Mouse (Mus musculus) cerebellum, adult 11 months (tissue): ENCODE measurements at regions not wholly inside any gene's neighbourhood (a gene's known extent, or its start where the extent isn't known, plus 50 kb on each side); places are given as distances from the start of the nearest gene placed in this dataset.

Experiments
- DNase-seq: peaks from one replicate; pipeline ENCODE4 v3.0.0; 2022

GRCm38 (mm10) chr12:52622398-52622797 is 76.8 kb upstream of the Akap6 start:
- no peak for DNase-seq

DNA sequence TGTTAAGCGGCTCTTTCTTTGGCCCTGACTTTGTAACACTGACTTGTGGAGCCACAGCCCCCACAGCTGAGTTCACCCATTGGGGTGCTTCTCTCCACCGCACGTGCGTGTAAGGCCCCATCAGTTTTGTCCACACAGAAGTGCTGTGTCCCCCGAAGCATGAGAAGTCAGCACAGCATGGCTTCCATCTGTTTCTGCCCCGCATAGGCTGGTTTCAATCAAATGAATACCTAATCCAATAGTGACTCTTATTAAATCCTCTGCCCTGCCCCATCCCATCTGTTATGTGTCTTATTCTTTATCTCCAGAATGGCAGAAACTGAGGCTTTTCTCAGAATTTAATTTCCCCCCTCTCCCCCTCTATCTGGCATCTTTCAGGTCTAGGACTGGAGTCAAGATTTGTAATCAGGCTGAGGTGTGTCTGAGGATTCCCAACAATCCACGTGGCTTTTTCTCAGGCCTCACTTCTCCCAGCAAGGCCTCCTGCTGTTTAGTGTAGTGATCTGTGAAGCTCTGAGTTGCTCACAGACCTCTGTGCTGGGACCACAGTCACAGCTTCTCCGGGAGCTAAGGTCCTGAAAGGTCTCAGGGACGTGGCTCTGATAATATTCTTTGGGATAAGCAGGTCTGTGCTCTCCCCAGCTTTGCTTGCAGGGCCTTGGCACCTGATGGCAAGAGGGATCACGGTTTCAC is 75.6 kb upstream of the Akap6 start:
- no peak for DNase-seq

DNA sequence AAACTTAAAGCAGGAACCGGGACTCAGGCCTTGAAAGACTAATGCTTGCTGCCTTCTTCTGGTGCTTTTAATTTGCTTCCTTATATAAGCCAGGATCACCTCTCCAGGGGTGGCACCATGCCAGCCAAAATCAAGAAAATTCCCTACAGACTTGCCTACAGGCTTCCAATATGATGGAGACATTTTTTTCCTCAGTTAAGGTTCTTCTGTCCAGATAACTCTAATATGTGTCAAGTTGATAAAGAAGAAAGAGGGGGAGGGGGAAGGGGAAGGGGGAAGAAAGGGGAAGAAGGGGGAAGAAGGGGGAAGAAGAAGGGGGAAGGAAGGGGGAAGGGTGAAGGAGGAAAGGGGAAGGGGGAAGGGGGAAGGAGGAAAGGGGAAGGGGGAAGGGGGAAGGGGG is 74.3 kb upstream of the Akap6 start:
- no peak for DNase-seq

DNA sequence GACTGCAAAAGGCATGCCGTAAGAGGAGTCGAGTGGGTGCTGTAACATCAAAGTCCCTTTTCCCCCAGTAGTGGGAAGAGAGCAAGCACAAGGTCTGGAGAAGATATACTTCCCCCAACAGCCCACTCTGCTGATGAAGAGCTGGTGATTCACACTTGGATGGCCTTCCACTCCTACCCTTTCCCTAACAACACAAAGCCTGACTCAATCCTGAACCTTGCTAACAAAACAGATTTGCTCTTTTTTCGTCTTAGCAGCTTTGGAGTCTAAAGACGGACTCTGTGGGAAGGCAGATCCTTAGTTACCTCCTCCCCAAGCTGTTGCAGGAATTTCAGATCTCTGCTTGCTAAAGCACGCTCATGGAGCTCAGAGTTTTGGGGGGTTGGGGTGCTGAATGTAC is 70.4 kb upstream of the Akap6 start:
- no peak for DNase-seq

- no peak for DNase-seq
Observed at GRCm38 (mm10) chr12:52635121-52635878, 63.9 kb upstream of the Akap6 start.

GRCm38 (mm10) chr12:52636186-52636881 is 62.8 kb upstream of the Akap6 start:
- DNase-seq = no peak

GRCm38 (mm10) chr12:52636920-52637319 is 62.3 kb upstream of the Akap6 start:
- DNase-seq = no peak

DNA sequence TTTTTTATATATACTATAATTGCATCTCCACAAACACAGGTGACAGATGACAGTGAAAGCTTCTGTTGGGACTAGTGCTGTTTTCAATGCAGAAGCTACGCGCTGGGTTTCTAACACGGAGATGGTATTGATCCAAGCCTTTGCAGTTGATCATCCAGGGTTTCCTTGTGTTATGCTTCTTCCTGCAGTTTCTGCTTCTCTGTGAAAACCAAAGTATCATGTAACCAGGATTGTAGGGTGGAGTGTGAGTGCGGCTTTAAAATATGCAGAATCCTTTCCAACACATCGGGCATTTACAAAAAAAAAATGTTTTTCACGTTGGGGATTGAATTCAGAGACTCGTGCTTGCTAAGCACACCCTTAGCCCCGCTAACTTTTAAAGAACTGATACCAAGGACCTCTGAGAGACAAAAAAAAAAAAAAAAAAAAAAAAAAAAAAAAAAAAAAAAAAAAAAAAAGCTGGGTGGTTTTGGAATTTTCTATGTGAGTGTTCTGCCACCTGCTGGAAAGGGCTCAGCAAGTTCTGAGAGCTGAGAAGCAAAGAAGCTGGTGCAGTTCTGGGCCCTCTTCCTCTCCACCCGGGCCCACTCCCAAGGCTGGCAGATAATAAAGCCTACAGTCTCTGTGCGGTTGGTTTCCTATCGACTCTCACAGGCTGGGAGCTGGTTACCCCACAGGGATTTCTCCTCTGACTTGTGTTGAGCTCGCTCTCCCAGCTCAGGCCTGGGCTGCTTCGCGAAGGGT is 61.5 kb upstream of the Akap6 start:
- DNase-seq = peak; percentile 31

DNA sequence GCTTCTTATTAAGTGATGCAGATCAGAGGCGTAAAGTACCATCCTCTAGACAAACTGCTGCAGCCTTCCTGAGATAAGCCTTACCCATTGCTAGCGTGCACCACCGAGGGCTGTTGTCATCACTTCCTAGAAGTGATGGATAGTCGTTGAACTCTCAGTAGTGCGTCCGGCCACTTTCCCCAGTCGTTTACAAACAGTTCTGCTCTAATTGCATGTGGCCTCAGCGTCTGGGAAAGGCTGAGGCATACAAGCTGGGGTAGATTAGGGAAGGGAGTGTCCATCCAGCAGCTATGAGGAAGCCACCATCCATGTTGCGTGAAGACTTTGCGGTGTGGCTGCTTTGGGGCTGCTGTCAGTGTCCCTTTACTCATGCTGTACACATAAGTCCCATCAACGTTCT is 60.7 kb upstream of the Akap6 start:
- DNase-seq = no peak

DNA sequence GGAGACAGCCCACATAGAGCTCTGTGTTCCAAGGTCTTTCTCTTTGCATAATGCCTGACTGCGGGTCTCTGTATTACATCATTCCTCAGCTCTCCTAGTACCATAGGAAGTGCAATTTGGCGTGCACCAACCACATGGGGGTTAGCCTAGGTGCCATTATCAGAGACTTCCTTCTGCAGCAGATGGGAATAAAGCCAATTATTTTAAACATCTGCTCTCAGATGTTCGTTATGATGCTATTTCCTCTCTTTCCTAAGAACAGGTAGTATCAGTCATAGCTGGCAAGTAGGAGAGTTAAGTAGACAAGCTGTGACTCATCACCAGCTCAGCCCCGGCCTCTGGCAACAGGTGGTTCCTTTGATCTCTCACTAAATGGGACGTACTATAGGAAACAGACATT is 55.1 kb upstream of the Akap6 start:
- DNase-seq = no peak
